Mouse (Mus musculus): ENCODE data around the gene Dgki.

- TF ChIP-seq MAX (IDR thresholded peaks at IDR 0.05; ENCODE audit: low read length): no peak
- TF ChIP-seq GATA1 (IDR thresholded peaks at IDR 0.05; ENCODE audit: low read depth, low read length): no peak
- TF ChIP-seq POLR2A (IDR thresholded peaks at IDR 0.05; ENCODE audit: control insufficient read depth in 1 of 2, insufficient read depth in 1 of 2, low read depth in 1 of 2, low read length in 2 of 2, poor library complexity in 1 of 2): no peak
- no peak for TF ChIP-seq CTCF (IDR thresholded peaks at IDR 0.05 in 2 of 3, conservative IDR thresholded peaks at IDR 0.05 in 1 of 3; ENCODE audit: control insufficient read depth in 1 of 3, insufficient read depth in 1 of 3, low read depth in 2 of 3, low read length in 3 of 3, poor library complexity in 1 of 3, severe bottlenecking in 1 of 3)
- TF ChIP-seq ZKSCAN1 (IDR thresholded peaks at IDR 0.05; ENCODE audit: low read depth, low read length): no peak
- TF ChIP-seq ZC3H11A (IDR thresholded peaks at IDR 0.05; ENCODE audit: low read depth, low read length): no peak
- TF ChIP-seq POLR2AphosphoS5 (IDR thresholded peaks at IDR 0.05; ENCODE audit: borderline replicate concordance, low read depth, low read length): no peak
- TF ChIP-seq EP300 (IDR thresholded peaks at IDR 0.05; ENCODE audit: low read depth in 1 of 2, low read length in 2 of 2): no peak
- no peak for TF ChIP-seq TAL1 (IDR thresholded peaks at IDR 0.05; ENCODE audit: low read length)
- TF ChIP-seq MAFK (IDR thresholded peaks at IDR 0.05; ENCODE audit: borderline replicate concordance, low read depth, low read length): no peak
These were observed 409.2 kb downstream of the Dgki start for GRCm38 (mm10) chr6:36890776-36891175.
